Mouse (Mus musculus) urinary bladder, postnatal 36 days (tissue): ENCODE data around the gene Gm17349.
"Not testable (repeated sequence)": the region's sequence is repeated elsewhere in the genome, so short reads cannot be mapped to it uniquely, and the experiment has no call there.

ENCODE experiments used
- DNase-seq, 2 experiments: peaks; one replicate each; pipeline ENCODE4 v3.0.0; 2022; ENCODE audit warnings: low spot score in 2 of 2, mixed read lengths in 1 of 2

Gm17349 gene

DNA sequence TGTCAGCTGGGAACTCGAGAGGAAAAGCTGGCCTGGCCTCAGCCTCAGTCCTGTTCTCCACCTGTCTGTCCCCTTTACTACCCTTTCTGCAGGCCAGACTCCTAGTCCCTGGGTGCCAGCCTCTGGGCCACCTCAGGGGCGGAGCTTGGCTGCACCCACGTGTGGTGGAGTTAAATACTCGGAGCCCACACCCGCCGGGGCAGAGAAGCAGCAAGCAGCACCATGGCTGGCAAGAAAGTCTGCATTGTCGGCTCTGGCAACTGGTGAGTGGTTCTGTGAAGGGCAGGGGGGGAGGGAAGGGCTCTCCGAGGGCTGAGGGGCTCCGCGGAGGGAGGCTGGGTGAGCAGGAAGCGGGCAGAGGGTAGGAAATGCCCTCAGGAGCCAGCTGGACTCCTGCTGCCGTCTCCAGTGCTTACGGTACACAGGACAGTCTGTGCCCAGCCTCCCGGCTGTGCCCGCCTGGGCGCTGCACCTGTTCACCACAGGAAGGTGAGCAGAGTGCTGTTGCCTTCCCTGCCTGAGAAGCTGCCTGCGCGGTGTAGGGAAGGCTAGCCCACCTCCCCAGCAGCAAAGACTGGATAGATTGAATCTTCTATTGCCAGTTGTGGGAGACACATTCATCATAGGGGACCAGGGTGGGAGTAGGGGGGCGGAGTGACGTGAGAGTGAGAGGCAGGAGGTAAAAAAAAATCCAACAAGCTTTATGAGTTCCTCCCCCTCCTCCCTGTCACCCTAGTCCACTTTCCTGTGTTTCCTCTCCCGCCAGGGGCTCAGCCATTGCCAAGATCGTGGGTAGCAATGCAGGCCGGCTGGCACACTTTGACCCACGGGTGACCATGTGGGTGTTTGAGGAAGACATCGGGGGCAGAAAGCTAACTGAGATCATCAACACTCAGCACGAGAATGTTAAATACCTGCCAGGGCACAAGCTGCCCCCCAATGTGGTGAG is 12.4 kb upstream of the Gm17349 start, which contains the start of gene Gpd1:
Gpd1 (plus strand) TSS at position 130 of the 949 bp plus-strand sequence.
- DNase-seq = peak in 1 of 2 experiments; percentile 62

DNA sequence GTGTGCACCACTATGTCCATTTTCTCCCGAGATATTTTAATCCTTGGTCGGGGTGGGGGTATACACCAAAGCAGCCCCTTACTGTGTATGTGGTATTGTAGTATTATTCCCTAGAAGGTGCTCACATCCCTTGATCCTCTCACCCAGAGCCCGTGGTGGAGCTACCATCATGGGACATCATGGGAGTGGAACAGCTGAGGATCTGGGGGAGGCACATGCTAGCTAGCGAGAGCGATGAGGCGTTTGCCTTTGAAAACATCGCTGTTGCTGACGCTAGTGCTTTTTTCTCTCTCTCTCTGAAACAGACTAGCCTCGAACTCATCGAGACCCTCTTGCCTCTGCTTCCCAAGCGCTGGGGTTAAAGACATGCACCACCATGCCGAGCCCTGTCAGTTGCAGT is 11.5 kb upstream of the Gm17349 start:
- DNase-seq = no peak

DNA sequence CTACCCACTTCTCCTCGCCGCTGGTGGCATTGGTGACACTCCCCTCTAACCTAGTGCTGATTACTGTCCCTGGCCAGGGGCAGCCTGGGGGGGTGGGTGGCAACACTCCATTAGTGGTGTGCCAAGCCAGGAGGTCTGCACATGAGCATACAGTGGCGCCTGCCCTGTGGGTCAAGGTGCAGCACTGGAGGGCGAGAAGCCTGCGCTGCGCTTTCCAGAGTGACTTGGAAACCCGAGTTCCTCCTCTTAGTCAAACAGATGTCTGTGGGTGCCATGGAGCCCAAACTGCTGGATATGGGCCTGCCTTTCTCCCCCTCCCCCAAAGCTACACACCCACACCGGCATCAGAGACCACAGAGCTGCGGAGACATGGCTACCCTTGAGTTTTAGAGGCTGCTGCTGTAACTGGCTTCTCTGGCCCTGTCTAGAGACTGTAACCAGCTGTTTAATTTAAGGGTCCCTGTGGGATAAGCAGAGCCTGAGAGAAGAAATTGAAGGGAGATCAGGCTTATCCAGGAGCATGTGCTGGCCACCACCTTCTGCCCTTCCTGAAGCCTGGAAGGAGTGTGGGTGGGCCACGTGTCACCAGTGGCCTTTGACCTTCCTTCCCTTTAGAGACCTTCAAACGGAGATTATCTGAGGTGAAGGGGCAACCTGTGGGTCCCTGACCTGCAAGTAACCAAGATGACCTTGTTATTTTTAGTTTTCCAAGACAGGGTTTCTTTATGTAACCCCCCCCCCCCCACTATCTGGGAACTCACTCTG is 10.9 kb upstream of the Gm17349 start:
- DNase-seq = peak in 1 of 2 experiments; percentile 38

DNA sequence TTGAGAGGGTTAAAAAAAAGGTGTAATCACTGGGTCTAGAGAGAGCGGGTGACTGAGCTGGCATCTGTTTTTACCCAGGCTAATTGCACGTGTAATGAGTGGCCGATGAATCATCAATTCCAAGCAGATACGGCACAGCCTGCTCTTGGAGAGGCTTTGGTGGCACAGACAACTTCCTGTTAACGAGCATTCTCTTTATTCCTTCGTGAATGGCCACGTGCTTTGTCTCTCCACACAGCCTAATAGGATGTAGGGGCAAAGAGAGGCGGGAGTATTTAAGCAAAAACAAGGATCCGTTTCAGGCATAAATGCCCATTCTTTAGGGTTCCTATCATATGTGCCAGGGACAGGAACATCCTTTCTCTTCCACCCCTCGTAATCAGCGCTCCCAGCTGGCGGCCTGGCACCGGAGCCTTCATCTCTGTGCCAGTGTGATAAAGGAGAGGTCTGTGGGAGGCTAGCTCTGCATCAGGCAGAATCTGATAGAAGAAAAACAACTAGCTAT is 10.1 kb upstream of the Gm17349 start:
- no peak for DNase-seq

DNA sequence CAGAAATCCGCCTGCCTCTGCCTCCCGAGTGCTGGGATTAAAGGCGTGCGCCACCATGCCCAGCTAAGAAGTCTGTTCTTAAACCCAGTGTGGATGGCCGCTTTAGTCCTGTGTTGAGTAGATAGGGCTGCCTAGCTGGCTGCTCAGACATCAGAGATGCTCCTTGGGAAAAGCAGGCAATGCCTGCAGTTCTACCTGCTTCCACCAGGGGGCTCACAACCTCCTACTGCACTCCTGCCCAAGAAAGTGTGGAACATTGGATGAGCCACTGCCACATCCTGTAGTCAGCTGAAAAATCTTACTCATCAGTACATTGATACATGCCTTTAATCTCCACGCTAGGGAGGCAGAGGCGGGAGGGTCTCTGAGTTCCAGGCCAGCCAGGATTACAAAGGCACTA is 9.6 kb upstream of the Gm17349 start:
- DNase-seq = peak; percentile 56 to 62

DNA sequence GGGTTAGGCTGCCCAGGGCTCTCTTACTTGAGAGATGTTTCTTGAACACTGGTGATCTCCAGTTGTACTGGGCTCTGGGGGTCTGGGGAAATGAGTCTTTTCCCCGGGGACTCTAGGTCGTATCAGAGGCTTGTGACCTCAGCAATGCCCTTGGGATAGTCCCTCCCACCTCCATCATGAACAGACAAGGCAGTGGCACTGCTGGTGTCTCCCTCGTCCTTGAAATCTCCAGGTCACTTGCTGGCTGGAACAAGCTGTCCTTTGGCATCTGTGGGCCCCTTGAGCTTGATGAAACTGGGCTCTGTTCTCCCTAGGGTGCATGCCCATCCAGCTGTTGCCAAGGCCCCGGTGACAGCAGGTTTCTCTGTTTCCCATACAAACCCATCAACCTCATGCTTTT is 8.9 kb upstream of the Gm17349 start:
- DNase-seq = no peak

DNA sequence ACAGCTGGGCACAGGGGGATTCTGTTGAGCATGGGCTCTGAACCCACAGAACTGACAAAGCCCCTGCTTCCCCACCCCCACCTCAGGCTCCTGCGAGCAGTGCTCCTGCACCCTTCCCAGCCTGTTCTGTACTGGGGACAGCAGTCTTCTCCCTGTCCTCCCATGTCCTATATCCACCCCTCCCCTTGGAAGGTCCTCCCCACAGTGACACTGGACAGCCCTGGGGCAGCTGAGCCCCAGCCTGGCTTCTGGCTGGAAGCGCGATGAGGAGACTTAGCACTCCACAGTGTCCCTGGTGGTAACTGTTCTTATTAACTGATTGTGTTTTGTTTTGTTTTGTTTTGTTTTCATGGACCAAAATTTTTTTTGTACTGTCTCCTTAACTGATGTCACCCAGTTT is 8.3 kb upstream of the Gm17349 start:
- no peak for DNase-seq

DNA sequence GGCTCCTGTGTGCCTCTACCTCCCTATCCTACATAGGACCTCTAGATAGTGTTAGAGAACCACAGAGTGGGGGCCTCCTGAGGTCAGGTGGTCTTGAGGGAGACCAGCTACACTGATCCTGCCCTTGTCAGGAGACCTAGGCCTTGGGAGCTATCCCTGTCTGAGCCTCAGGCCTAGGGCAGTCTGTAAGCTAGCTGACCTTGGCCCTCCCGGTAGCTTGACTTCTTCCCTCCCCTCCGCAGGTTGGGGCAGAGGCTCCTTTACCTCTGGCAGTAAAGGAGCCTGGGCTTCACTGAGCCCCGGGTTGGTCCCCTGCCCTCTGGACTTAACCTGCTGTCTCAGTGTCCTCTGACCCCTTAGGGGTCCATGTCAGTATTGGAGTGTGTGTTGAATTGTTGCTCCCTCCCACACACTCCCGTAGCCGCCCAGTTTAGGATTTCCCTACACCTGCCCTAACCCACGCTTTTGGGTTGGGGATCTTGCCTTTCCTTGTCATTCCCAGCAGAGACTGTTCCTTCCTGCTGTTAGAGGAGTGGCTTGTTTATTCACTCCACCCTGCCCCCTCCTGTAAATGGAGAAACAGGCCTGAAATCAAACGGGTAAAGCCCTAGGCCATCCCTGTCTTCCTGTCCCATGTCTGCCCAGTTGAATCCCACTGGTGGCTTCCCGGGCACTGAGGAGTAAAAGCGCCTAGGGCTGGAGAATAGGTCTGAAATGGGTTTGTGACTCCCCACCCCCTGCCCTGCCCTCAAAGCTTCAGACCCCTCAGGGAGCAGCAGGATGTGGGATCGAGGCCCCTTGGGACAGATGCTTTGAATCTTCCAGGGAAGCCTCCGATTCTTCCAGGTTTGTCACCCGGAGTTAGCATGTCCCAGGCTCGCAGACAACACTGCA is 7.6 kb upstream of the Gm17349 start:
- DNase-seq = no peak

DNA sequence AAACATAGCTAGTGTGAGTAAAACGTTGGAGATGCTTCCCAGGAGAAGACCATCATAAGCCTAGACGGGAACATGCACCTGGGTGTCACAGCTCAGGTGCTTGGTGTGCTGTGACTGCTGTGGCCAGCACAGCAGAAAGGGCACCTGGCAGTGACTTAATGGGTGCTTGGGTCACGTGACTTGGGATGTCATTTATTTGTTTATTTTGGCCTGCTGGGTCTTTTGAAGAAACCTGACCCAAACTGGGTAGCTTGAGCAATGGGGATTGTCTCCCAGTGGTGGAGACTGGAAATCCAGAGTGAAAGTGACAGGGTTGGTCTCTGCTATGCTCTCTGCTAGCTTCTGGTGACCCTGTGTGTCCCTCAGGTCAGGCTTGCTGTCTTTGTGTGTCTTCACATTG is 6.2 kb upstream of the Gm17349 start:
- no peak for DNase-seq

DNA sequence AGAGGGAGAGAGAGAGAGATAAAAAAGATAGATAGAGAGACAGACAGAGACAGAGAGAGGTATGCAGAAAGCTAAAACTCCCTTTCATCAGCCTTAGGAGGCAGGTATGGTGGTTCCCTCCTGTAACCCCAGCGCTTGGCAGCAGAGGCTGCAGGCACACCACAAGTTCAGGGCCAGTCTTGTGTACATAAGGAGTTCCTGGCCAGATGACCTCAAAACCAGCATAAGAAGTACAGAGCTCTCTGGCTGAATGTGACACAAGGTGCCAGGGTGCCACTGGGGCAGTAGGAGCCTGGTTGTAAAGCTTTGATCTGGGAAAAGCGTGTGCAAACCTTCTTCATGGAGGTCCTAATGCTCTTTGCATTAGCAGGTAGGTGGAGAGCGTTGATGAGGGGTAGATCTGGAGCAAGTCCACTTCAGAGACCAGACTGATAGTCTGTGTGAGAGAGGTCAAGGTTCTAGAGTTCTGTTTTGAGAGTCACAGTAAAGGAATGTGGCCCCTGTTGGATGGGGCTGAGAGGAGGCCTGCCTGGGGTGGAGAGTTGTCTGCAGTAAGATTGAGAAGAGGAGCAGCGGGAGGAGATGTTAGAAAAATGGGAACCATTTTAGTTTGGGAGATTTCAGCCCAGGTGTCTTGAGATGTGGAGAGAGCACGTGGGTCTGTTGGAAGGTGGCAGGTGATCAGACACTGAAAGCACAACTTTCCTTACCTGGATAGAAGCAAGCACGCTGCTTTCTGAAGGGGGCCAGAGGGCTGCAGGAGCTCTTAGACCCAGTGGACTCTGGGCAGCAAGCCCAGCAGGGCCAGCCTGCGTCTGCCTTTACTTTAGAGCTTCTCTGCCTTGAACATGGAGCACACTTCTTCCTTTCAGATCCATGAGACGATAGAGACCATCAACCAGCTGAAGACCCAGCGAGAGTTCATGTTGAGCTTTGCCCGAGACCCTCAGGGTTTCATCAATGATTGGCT is 5.2 kb upstream of the Gm17349 start:
- DNase-seq = no peak

DNA sequence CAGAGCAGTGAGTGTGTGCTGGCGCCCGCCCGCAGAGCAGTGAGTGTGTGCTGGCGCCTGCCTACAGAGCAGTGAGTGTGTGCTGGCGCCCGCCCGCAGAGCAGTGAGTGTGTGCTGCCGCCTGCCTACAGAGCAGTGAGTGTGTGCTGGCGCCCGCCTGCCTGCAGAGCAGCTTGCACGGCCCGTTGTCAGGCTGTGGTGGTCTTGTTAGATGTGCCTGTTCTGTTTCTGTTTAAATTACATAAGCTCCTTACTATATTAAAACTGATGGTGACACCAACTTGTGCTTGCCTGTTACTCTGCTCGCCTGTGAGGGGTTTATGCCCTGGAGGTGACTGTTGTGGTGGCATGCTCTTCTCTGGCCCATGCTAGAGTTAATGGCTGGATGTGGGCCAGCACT is 2.9 kb upstream of the Gm17349 start:
- no peak for DNase-seq

DNA sequence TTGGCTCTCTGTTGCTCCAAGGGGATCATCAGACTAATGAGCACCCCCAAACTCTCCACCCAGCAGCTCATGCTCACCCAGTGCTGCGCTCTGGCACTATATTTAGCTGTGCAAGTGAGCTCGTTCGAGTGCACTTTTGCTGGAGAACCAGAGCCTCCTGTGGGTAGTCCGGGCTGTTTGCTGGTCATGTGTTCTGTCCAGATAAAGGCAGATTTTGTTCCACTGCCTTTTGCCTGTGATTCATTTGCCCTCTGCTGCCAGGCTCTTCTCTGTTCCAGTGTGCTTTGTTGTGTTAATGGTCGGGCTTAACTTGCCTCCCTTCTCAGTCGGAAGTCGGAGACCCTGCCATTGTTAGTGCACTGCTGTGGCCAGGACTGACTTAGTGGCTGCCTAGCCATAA is 409 bp downstream of the Gm17349 start:
- no peak for DNase-seq

DNA sequence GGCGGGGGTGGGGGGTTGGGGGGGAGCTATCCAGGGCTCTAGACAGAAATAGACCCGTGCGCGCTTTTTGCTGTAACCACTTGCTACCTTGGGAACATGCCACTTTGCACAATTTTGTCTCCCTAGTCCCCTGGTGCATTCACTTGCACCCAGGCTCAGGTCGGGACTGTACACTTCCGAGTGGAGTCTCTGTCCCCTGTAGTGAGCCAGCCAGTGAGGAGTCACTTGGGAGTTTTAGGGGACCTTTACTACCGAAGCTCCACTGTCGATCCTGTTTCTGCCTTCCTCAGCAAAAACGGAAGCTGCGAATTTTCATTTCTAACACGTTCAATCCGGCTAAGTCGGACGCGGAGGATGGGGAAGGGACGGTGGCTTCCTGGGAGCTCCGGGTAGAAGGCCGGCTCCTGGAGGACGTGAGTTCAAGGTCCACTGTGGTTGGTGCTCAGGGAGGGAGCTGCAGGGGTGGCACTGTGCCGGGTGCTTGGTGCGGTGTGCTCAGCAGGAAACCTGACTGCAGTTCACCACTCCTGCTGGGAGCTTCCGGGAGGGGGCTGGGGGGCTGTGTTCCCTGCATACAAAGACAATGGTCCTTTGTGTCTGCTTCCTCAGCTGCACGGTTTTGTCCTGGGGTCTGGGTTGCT is 1.1 kb downstream of the Gm17349 start:
- no peak for DNase-seq

DNA sequence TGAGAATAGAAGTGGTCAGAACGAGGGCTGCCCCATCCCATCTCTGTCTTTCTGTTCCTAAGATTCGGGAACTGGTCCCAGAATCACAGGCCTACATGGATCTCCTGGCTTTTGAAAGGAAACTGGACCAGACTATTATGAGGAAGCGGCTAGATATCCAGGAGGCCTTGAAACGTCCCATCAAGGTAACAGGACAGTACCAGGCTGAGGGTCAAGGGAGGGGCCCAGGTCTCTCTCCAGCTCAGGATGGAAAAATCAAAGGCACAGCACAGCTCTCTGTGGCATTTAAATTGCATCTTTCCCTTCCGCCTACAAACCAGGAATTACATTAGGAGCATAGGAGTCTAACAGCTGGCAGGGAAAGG is 1.6 kb downstream of the Gm17349 start:
- no peak for DNase-seq

DNA sequence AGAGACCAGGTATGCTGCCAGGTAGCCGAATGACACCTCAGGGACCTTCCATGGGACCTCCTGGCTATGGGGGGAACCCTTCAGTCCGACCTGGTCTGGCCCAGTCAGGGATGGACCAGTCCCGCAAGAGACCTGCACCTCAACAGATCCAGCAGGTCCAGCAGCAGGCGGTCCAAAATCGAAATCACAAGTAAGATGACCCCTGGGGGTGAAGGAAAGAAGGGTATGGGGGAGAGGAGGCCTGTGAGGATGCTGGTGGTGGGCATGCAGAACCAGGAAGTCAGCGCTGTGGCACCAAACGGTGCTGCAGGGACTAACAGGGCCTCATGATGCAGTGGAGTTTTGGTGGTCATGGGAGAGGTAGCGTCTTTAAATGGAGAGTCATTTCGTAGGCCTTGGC is 2.2 kb downstream of the Gm17349 start:
- no peak for DNase-seq

DNA sequence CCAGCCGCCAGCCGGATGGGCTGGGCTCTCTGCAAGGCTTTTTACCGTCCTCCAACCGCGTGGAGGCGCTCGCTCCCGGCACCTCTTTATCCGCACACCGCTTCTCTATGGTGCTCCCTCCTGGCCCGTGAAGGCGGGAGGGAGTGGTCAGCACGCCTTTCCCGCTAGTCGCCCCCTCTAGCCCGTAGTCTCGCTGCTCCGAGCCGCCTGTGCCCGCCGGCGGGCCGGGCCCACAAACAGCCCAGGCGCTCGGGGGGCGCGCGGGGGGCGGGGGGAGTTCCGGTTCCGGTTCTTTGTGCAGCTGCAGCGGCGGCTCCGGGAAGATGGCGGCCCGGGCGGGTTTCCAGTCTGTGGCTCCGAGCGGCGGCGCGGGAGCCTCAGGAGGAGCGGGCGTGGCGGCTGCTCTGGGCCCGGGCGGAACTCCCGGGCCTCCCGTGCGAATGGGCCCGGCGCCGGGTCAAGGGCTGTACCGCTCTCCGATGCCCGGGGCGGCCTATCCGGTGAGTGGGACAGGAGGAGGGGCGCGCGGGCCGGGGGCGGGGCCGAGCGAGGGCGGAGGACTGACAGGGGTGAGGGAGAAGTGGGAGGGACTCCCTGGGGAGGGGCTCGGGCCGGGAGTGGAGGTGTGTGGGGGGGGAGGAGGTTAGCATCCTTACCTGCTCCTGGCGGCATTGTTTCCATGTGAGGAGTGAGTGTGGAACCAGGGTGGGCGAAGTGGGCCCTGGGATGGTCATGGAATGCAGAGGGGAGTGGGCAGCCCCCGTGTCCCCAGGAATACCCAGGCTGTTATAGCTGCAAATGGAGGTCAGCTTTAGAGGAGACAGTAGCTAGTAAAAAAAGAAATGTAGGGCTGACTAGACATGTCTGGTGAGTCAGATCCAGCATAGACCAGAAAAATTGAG is 3.0 kb downstream of the Gm17349 start, which contains the start of gene Smarcd1:
Smarcd1 (plus strand) TSS at position 131 of the 902 bp plus-strand sequence.
- peak; percentile 89 to 94 for DNase-seq

DNA sequence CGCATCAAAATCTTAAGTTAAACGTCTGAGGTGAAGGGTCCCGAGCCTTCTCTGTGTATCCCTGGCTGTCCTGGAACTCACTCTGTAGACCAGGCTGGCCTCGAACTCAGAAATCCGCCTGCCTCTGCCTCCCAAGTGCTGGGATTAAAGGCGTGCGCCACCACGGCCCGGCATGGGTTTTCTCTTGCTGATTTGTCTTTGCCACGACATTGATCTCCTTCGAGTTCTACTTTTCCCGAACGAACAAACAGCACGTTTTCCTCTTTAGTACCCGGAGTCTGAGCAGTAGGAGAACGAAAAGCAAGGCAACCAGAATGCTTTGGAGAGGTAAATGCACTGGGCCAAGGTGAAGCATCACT is 3.7 kb downstream of the Gm17349 start:
- DNase-seq = not testable (repeated sequence)

DNA sequence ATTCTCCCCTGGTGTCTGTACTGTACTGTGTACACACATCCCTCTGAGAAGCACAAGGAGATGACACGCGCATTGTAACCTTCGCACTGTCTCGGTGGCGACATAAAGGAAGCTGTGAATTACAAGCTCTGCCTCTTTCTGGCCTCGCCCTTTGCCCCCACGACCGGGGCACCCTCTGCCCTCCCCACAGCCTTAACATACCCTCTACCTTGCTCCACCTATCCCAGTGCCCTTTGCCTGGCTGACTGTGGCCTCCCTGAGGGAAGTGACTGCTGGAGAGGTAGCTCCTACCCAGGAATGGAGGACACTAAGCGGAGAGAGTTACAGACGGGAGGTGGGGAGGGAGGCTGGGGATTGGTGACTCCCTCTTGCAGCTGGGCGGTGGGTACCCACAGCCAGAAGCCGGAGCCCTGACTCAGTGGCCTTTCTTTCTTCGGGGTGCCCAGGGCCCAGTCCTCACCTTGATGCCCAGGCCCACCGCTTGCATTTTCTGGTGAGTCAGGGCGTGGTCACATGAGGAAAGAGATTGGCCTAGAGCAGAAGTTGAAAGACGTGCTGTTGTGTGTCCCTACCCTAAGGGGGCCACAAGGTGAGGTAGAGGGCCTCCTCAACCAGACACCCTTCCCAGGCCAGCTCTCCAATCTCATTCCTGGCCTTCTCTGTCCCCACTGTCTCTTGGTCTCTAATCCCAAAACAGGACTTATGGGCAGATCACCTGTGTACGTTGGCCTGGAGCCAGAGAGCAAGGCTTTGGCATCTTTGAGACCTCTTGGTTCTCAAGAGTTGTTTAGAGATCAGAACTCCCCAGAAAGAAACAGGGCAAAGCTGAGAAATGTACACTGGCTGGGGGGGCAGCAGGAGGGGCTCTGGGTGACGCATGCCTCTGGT is 4.8 kb downstream of the Gm17349 start:
- no peak for DNase-seq
